Mouse (Mus musculus): Measurements from ENCODE around the gene Mrpl18. TPM values are rescaled to one million over a fixed set of nuclear protein-coding genes. Genes with fewer than 3 reads are reported as not detected.
"Not testable (repeated sequence)": the region's sequence is repeated elsewhere in the genome, so short reads cannot be mapped to it uniquely, and the experiment has no call there.

Mrpl18 gene
- polyA plus RNA-seq, 1 experiment, result 57.0 TPM

GRCm38 (mm10) chr17:12910391-12910790 lies 5.8 kb downstream of the Mrpl18 start:
- no peak for DNase-seq (ENCODE audit: low spot score)

DNA sequence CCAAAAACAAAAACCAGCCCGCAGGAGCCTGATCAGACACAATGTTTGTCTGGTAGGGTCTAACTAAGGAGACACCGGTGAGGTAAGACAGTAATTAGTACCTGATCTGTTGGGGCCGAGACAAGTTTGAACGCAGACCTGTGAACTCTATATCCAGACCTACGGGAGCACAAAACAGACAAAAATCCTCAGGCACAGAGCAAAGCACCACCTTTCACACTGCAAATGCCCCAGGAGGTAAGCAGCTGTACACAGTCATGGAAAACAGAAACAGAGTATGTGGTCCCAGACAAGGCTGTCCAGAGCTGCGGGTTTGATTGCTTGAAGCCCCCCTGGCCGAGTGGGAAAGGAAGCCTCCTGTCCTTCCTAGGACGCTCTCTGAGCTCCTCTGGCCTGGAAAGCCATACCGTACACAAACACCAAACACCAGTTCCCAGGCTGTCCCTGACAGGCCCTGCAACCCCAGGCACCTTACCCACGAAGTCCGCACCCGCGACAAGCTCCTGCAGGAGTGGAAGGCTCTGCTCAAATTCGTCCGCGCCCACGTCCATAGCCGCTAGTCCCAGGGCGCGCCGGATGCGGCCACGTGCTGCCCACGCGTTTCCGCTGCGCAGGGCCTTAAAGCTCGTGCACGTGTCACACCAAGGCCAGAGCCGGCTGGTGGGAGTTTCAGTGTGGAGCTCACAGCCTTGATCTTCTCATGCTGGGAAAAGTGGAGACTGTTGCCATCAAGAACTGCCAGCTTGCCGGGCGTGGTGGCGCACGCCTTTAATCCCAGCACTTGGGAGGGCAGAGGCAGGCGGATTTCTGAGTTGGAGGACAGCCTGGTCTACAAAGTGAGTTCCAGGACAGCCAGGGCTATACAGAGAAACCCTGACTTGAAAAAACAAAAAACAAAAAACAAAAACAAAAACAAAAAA lies 6.5 kb downstream of the Mrpl18 start, which contains the start of gene Pnldc1:
Pnldc1 (minus strand) TSS at position 870 of the 920 bp plus-strand sequence.
- no peak for DNase-seq (ENCODE audit: low spot score)

DNA sequence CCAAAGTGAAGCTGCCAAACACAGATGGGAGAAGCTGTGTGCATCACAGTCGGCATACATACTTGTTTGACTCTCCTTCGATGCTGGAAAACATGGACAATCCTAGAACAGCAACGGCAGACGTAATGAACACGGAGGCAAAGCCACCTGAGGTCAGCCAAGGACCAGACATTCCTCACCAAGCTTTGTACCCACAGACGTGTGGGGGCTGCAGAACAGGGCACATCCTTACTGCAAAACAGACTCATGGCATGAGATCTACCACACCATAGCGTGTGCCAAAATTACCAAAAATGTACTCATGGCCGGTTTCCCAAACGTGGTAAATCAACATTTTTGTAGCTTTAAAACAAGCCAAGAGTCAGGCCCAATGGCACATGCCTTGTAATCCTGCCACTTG lies 9.7 kb downstream of the Mrpl18 start:
- no peak for DNase-seq (ENCODE audit: low spot score)

DNA sequence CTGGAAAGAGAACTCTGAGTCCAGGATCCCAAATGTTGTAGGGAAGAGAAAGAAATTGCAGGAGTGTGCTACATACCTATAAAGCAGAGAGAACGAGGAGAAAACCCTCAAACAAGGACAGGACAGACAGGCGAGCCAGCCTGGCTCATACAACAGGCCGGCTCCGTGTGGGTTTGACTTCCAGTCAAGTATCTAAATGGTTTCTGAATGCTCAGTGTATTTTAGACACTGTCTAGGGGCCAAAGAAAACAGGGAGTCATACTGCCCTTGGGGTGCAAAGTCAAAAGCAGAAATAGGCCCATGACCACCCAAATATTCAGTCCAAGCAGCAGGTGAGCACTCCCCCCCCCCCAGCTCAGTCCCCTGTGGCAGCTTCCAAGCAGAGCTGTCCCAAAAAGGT lies 10.3 kb downstream of the Mrpl18 start:
- no peak for DNase-seq (ENCODE audit: low spot score)

DNA sequence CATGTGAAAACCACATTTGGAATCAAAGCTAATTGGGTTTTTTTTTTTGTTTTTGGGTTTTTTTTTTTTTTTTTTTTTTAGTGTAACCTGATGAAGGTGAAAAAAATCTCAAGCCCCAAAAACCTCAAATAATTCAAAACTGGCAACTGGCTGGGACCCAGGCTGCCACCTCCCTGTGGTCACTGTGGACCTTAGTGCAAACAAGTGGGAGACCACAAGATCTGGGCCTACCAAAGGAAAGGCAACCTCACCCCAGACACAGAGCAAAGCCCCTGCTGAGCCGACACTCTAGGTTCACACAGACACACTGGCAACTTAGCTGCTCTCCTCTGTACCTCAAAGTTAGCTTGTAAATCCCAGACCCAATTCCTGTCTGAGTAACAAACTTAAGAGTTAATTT lies 11.8 kb downstream of the Mrpl18 start:
- DNase-seq (ENCODE audit: low spot score), result no peak

GRCm38 (mm10) chr17:12903372-12904333 lies 12.5 kb downstream of the Mrpl18 start:
- DNase-seq (ENCODE audit: low spot score), result no peak

GRCm38 (mm10) chr17:12902291-12902690 lies 13.9 kb downstream of the Mrpl18 start:
- DNase-seq (ENCODE audit: low spot score), result no peak

- not testable (repeated sequence) for DNase-seq (ENCODE audit: low spot score)
Observed at GRCm38 (mm10) chr17:12898607-12899006, 17.5 kb downstream of the Mrpl18 start.

GRCm38 (mm10) chr17:12897674-12898073 lies 18.5 kb downstream of the Mrpl18 start:
- DNase-seq (ENCODE audit: low spot score), result no peak

- DNase-seq (ENCODE audit: low spot score), result no peak
Observed at GRCm38 (mm10) chr17:12892033-12892432, 24.1 kb downstream of the Mrpl18 start.

- no peak for DNase-seq (ENCODE audit: low spot score)
Observed at GRCm38 (mm10) chr17:12891054-12891453, 25.1 kb downstream of the Mrpl18 start.

DNA sequence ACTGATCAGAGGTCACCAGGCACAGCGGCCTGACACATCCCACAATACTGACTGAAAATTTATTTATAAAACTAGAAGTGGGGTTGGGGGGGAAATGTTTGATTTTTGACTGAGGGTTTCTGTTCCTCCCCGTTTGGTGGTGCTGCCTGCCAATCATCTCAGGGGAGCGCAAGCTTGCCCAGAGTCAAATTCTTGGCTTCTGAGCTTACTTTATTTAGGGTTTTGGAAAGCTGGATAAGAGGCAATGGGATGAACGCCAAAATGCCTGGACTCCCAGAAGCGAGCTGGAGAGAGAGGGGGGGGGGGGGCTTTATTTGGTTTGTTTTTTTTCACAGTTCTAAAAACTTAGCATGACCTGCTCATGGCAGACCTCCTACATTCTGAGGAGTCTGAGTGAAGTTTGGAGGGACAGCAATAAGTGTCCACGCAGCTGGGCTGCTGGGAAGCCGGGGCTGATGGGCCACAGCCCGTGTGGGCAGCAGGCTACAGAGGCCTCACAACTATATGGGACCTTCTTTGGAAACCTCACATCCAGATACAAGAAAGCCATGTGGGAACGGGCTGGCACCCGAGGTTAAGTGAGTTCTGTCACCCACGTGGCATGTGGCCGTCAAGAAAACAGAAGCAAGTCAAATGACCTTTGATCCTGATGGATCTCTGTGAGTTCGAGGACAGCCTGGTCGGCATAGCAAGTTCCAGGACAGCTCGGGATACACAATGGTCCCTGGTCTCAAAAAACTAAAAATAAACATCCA lies 28.9 kb downstream of the Mrpl18 start:
- DNase-seq (ENCODE audit: low spot score), result no peak

- no peak for DNase-seq (ENCODE audit: low spot score)
Observed at GRCm38 (mm10) chr17:12886620-12887019, 29.5 kb downstream of the Mrpl18 start.

DNA sequence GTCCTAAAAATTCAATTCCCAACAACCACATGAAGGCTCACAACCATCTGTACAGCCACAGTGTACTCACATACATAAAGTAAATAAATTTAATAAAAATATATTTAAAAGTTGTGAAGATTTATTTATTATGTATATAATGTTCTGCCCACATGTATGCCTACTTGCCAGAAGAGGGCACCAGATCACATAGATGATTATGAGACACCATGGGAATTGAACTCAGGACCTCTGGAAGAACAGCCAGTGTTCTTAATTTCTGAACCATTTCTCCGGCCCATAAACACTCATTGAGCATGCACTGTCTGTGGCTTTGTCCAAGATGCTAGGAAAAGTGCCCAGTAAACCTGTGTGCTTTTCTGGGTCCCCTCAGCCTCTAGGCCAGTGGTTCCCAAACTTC lies 34.9 kb downstream of the Mrpl18 start:
- no peak for DNase-seq (ENCODE audit: low spot score)

- peak; percentile 48 for DNase-seq (ENCODE audit: low spot score)
Observed at GRCm38 (mm10) chr17:12880178-12880577, 36.0 kb downstream of the Mrpl18 start.

- DNase-seq (ENCODE audit: low spot score), result no peak
Observed at GRCm38 (mm10) chr17:12875734-12876133, 40.4 kb downstream of the Mrpl18 start, which contains the start of gene Mrgprh. TSS of gene Mrgprh (plus strand) at chr17:12876034.

- DNase-seq (ENCODE audit: low spot score), result no peak
Observed at GRCm38 (mm10) chr17:12872275-12873028, 43.7 kb downstream of the Mrpl18 start.

DNA sequence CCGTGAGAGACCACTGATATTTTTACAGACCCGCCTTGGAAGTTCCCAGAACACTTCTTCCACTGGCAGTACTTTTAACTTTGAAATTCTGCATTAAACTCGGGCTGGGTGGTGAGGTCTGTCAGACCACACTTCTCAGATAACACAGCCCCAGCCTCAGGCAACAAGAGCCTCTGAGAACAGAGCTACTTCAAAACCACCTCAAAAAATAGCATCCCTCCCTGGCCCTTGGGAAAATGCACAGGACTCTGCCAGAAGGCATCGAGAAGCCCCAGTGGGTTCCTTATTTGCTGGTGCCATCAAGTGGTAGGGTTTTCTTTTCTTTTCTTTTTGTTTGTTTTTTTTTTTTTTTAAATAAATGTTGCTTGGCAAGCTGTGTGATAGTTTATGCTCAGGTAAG lies 47.5 kb downstream of the Mrpl18 start:
- no peak for DNase-seq (ENCODE audit: low spot score)

DNA sequence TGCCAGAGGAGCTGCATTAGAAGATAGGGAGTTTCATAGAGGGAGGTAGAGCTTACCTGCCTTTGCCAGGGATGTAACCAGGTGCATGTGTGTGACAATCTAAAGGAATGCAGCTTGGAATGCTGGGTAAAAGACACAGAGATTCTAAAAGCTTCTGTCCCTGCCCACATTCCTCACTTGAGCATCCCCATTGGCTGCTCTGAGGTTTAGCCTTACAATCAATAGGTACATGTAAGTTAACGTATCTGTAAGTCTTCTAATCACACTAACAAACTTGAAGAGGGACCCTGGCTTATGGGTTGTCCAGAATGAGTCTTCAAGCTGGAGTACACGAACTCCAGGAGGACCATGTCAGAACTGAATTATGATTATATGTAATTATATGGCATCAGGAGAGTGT lies 48.1 kb downstream of the Mrpl18 start, which contains the start of gene Mas1:
Mas1 (minus strand) TSS at position 101 of the 400 bp plus-strand sequence.
- no peak for DNase-seq (ENCODE audit: low spot score)

DNA sequence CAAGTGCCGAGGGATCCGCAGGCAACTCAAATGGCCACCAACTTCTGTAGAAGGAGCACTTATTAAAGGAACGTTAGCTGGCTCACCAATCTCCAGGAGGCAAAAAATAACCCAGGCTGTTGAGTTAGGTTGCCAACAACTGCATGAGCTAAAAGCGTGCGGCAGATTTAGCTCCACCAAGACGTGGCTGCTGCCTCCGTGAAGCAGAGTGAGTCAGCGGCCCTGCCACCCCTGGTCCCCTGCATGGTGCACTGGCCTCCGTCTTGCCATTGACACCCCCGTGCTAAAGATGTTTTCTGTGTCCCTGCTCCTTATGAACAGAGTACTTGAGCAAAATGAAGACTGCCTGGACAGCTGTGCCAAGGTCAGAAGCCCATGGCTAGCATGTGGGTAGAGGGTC lies 49.3 kb downstream of the Mrpl18 start:
- DNase-seq (ENCODE audit: low spot score), result no peak

- DNase-seq (ENCODE audit: low spot score), result no peak
Observed at GRCm38 (mm10) chr17:12865407-12865806, 50.7 kb downstream of the Mrpl18 start.
